Mouse (Mus musculus): ENCODE data around the gene Slc35g1.

DNA sequence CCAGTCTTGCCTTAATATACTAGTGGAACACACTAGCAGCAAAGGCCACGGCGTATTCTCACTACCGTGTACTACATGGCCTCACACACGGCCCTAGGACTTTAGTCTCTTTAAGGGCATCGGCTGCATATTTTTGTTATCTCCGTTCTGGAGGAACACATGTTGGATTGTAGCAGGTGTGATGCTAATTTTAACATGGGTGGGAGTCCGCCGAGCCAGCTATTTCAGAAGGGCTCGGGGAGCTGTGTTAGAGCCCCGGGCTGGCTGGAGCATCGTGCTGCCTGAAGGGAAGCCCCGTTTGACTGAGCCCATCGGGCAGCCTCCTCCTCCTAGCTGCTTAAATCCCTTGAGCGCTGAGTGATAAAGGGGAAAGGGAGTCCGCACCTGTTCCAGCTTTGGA is 39.4 kb downstream of the Slc35g1 start:
- TF ChIP-seq POLR2A (IDR thresholded peaks at IDR 0.05; ENCODE audit: insufficient read length, low read depth) (no peak), REST (IDR thresholded peaks at IDR 0.05; ENCODE audit: insufficient read depth, insufficient read length) (no peak), MAX (IDR thresholded peaks at IDR 0.05; ENCODE audit: low read depth) (no peak), E2F4 (IDR thresholded peaks at IDR 0.05; ENCODE audit: insufficient read depth) (no peak)
